Mouse (Mus musculus) c-Kit-positive CD71-positive TER-119-positive erythroid progenitor cells, embryonic 14.5 days (primary cell): ENCODE measurements around the gene Lacc1.

Source experiments
- DNase-seq: peaks from one replicate; pipeline ENCODE4 v3.0.0-alpha.2; 2013; ENCODE audit warnings: low spot score

Gene Lacc1

GRCm38 (mm10) chr14:76979569-76979968, 57.1 kb downstream of the Lacc1 start:
- DNase-seq = no peak
